Mouse (Mus musculus) ovary, adult 18-20 months (tissue): ENCODE data around the gene Rnf222.

Experiments
- DNase-seq: peaks from one replicate; pipeline ENCODE4 v3.0.0; 2022; ENCODE audit warnings: low spot score, mixed read lengths

The Rnf222 gene

DNA sequence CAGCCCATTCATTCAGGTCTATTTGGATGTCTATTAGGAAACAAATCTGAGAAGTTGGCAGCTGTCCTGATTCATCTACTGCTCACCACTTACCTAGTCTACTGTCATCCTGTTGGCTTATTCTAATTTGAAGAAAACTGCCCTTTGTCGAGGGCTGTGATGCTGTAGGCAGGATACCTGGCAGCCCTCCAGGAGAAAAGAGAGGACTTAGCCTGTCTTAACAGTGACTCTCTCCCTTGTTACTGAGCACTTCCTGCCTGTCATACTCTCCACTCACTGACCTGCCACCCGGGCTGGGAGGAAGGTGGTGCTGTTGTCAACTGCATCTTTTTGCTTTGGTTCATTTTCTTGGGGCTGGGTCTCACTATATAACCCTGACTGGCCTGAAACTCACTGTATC, 2.3 kb downstream of the Rnf222 start:
- no peak for DNase-seq

- no peak for DNase-seq
Observed at GRCm38 (mm10) chr11:68891823-68892222, 3.5 kb downstream of the Rnf222 start.

DNA sequence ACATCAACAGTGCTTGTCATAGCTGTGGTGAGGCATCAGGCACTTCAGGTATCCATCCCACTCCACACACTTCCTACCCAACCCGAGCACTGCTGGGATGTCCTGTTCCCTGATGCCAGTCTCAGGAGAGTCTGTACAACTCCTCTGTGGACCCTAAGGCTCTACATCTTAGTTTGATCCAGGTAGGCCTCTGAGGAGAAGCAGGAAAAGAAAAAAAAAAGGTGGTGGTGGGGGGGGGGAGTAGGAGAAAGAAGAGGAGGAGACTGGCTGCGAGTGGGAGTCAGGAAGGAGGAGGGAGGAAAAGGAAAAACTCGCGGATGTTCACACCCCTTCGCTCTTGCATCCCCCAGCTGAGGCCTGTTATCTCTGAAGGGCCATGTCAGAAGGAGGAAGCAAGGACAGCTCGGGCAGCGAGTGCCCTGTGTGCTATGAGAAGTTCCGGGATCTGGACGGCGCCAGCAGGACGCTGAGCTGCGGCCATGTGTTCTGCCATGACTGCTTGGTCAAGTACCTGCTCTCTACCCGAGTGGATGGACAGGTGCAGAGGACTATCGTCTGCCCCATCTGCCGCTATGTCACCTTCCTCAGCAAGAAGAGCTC, 4.0 kb downstream of the Rnf222 start:
- no peak for DNase-seq

DNA sequence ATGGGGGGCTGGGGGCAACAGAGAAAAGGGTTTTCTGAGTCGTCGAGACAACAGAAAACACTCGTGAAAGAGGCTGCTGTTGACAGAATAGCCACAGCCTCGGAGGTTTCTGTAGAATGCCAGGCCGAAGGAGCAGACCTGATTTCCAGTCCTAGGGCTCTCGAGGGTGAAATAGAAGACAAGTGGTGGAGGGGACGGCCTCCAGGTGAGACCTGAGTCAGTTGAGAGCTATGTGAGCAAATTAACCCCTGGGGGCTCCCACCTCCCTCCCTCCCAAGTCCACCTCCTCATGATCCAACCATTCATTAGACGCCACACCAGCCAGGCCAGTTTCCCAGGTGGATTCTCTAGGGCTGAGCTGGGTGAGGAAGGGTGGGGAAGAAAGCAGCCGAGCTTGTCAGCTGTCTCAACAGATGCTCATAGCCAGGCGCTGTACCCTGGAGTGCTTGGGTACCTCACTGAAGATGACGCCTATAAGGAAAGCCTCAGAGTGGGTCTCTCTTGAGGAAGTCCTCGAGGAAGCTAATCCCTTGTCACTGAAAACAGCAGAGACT, 5.6 kb downstream of the Rnf222 start:
- DNase-seq, result no peak

DNA sequence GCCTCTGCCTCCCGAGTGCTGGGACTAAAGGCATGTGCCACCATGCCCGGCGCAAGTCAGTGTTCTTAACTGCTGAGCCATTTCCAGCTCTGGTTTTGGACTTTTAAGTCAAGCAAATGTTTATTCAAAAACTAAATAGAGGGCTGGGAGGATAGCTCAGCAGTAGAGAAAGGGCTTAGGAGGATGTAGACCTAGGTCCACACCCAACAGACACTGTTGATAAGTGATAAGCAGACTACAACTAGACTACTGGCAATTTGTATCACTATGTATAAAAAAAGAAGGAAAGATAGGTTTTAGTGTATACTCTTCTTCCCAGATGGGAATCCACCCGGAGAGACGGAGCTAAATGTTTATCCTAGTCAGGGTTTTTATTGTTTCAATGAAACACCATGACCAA, 7.9 kb downstream of the Rnf222 start:
- no peak for DNase-seq

DNA sequence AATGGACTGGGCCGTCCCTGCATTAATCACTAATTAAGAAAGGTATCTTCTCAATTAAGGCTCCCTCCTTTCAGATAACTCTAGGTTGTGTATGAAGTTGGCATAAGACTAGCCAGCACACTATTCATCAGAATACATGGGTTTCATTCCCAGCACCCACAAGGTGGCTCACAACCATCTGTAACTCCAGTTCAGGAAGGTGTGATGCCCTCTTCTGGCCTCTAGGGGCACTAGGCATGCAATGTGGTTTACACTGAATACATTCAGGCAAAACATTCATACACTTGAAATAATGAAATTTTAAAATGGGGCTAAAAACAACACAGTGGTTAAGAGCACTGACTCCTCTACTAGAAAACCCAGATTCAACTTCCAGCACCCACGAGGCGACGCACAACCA, 8.8 kb downstream of the Rnf222 start:
- no peak for DNase-seq

DNA sequence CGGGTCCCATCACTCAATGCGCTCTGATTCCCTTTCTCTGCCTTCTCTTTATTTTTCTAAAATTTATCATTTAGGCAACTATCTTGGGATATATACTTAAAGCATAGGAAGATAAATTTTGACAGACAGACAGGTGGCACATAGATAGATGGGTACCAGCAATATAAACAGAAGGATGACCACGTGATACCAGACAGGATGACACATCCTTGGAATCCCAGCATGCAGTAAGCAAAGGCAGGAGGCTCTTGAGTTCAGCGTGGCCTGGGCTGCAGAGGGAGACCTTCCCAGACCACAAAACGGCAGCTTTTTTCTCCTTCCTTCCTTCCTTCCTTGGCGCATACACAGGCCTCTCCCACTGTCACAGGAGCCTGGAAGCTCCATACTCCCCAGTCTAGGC, 9.5 kb downstream of the Rnf222 start:
- no peak for DNase-seq

DNA sequence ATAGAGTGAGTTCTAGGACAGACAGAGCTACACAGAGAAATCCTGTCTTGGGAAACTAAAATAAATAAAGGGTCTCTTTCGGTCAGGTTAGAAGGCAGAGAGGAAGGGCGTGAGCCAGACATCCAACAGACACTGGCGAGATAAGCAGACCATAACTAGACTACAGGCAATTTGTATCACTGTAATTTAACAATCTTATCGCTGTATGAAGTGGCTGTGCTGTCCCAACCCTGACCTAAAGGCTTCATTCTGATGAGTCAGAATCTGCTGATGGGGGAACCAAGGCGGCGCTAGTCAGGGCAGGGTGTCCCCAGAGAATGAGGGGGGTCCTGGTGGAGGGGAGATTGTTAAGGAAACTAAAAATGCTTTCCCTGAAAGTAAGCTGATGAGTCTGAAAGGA, 10.4 kb downstream of the Rnf222 start:
- no peak for DNase-seq

- DNase-seq, result no peak
Observed at GRCm38 (mm10) chr11:68899815-68900214, 11.5 kb downstream of the Rnf222 start.

GRCm38 (mm10) chr11:68900519-68901350, 12.4 kb downstream of the Rnf222 start:
- no peak for DNase-seq

DNA sequence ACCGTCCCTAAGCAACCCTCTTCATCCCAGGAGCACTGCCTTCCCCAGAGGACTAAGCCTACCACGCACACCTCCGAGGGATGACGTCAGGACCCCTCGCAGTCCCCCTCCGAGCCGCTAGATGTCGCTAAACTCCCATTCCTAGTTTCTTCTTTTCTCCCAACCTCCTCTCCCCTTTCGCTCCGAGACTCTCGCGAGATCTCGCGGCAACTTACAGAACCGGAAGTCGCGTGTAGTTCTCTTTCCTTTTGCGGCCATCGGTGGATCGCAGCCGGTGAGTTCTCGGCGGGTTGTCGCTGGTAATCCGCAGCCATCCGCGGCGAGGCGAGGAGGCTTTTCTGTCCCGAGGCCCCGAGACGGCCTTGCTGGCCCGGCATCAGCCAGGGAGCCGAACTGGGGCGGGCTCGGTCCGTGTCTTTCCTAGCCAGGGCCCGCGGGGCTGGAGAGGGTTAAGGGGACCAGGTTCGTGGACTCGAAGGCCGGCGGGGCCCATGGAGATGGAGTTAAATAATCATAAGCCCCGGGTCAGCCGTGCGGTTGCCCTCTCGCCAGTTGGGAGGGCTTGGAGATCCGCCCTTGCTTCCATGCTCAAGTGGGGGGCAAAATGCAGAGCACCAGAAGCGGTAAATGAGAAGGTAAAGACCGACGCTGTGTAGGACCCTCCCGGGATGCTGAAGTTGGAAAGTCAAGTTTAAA, 13.1 kb downstream of the Rnf222 start, which contains the start of gene Rpl26:
Gene Rpl26 (plus strand): TSS at position 233 of the 696 bp plus-strand sequence.
- DNase-seq, result peak; percentile 95

GRCm38 (mm10) chr11:68902047-68902364, 13.7 kb downstream of the Rnf222 start:
- no peak for DNase-seq

DNA sequence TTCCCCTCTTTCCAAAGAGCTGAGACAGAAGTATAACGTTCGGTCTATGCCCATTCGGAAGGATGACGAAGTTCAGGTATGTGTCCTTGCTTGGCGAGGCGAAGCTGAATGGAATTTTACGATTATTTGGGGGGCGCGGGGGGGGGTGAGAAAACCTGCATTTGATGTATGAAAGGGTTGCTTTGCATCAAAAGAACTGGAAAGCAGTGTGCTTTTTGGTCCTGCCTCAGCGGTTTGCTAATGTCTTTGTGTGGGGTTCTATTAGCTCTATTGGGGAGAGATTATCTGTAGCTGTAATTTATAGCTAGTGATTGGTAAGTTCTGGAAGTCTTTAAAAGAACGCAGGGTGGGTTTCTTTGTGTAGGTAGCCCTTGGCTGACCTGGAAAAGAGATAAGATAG, 14.0 kb downstream of the Rnf222 start:
- DNase-seq, result no peak

GRCm38 (mm10) chr11:68902823-68903222, 14.5 kb downstream of the Rnf222 start:
- no peak for DNase-seq

GRCm38 (mm10) chr11:68903775-68904174, 15.4 kb downstream of the Rnf222 start:
- DNase-seq, result no peak

GRCm38 (mm10) chr11:68904375-68905137, 16.2 kb downstream of the Rnf222 start:
- peak; percentile 26 for DNase-seq

- DNase-seq, result no peak
Observed at GRCm38 (mm10) chr11:68905138-68905531, 16.8 kb downstream of the Rnf222 start.

- no peak for DNase-seq
Observed at GRCm38 (mm10) chr11:68905665-68906460, 17.5 kb downstream of the Rnf222 start.

DNA sequence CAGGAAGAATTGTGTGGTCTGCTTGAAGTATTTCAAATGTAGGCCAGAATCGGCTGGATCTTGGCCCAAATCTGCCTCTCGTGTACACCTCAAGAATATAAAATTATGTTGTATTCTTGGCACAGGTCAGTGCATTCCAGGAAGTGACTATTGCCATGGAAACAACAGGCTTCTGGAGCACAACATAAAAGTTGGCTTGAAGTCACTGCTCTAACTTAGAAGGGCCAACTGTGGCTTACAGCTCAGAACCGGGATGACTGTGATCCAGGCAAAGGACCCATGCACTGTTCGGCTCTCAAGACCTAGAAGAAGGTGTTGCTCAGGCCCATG, 18.1 kb downstream of the Rnf222 start:
- DNase-seq, result no peak

GRCm38 (mm10) chr11:68907251-68907650, 18.9 kb downstream of the Rnf222 start:
- no peak for DNase-seq

GRCm38 (mm10) chr11:68908846-68909503, 20.6 kb downstream of the Rnf222 start:
- DNase-seq, result no peak
